Mouse (Mus musculus) neural tube, embryonic 15.5 days (tissue): ENCODE measurements around the gene Map4k3. TPM values are rescaled to one million over a fixed set of nuclear protein-coding genes. Genes with fewer than 3 reads are reported as not detected.

Source experiments
- ATAC-seq: fragments of 200-750 bp; cut with Nextera tagmentation; 2 replicates; pipeline ENCODE4 v1.8.0; 2017; ENCODE audit warnings: mild to moderate bottlenecking, moderate TSS enrichment, moderate library complexity; ENCODE audit not compliant: low FRiP score
- H3K27ac ChIP-seq: fragments of 300-500 bp; sonication (generic); replicated peaks from 2 replicates; pipeline ENCODE4 v1.5.1; 2015; ENCODE audit warnings: mild to moderate bottlenecking, inconsistent platforms
- H3K27me3 ChIP-seq: fragments of 300-500 bp; sonication (generic); replicated peaks from 2 replicates; pipeline ENCODE4 v1.6.1; 2015; ENCODE audit warnings: inconsistent platforms
- H3K36me3 ChIP-seq: fragments of 300-500 bp; sonication (generic); 2 replicates; pipeline ENCODE4 v1.6.1; 2015; ENCODE audit warnings: inconsistent platforms
- H3K4me1 ChIP-seq: fragments of 300-500 bp; sonication (generic); 2 replicates; pipeline ENCODE4 v1.6.1; 2015; ENCODE audit warnings: inconsistent platforms
- H3K4me2 ChIP-seq: fragments of 300-500 bp; sonication (generic); 2 replicates; pipeline ENCODE4 v1.6.1; 2015; ENCODE audit warnings: inconsistent platforms, mild to moderate bottlenecking, moderate library complexity
- H3K4me3 ChIP-seq: fragments of 300-500 bp; sonication (generic); replicated peaks from 2 replicates; pipeline ENCODE4 v1.5.1; 2015; ENCODE audit warnings: mild to moderate bottlenecking, inconsistent platforms
- H3K9ac ChIP-seq: fragments of 300-500 bp; sonication (generic); replicated peaks from 2 replicates; pipeline ENCODE4 v1.6.1; 2015; ENCODE audit warnings: mild to moderate bottlenecking, inconsistent platforms
- H3K9me3 ChIP-seq: fragments of 300-500 bp; sonication (generic); replicated peaks from 2 replicates; pipeline ENCODE4 v1.6.1; 2016; ENCODE audit warnings: inconsistent platforms
- WGBS: fragments of 180-500 bp; shearing (Covaris S2); methylation state at CpG from one replicate; pipeline ENCODE4 v1.1.7; 2015; ENCODE audit warnings: mixed read lengths; 5-methylcytosine and 5-hydroxymethylcytosine counted together
- polyA plus RNA-seq: library from polyadenylated mRNA; unstranded; fragments of >200 nt; fragmentation: Nextera tagmentation; extraction: Ambion mirVana; gene quantifications from 2 replicates; pipeline ENCODE4 v1.2.1, GENCODE M21; 2015

Gene Map4k3
- polyA plus RNA-seq, 1 experiment from 2014 or later: 22.0 TPM

GRCm38 (mm10) chr17:80646843-80647242 lies 81.4 kb downstream of the Map4k3 start:
- WGBS: 73% methylated on average over 5 of the region's 5 CpGs
- ATAC-seq: no peak
- no peak overlapping the region for H3K4me2 ChIP-seq
- H3K4me3 ChIP-seq: no peak overlapping the region
- H3K4me1 ChIP-seq: no peaks in the 10 kb centered on the region
- peaks cover 49% of the 10 kb centered on the region for H3K36me3 ChIP-seq
- no peaks in the 10 kb centered on the region for H3K27me3 ChIP-seq
- H3K9me3 ChIP-seq: no peaks in the 10 kb centered on the region
- H3K9ac ChIP-seq: no peak overlapping the region
- H3K27ac ChIP-seq: no peak overlapping the region

DNA sequence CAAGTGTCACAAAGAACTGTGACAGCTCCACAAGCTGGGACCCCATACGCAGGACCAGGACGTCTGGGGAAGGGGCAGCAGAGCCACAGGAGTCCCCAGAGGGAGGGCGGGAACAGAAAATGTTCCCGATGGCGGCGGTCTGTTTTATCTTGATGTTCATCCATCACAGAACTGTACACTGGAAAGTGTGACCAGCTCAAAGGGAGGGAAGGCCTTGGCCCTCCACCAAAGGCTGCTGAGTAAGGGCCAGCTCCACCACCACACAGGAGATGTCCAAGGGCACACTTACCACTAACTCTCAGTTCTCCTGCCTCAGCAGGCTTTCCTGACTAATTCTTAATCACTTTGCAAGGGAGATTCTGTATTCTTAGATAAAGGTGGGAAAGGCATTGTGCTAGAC lies 82.2 kb downstream of the Map4k3 start:
- no peak overlapping the region for H3K4me2 ChIP-seq
- no peak overlapping the region for H3K27ac ChIP-seq
- ATAC-seq: no peak
- no peaks in the 10 kb centered on the region for H3K9me3 ChIP-seq
- no peak overlapping the region for H3K9ac ChIP-seq
- no peak overlapping the region for H3K4me3 ChIP-seq
- no peaks in the 10 kb centered on the region for H3K4me1 ChIP-seq
- 80% methylated on average over 6 of the region's 6 CpGs for WGBS
- H3K27me3 ChIP-seq: no peaks in the 10 kb centered on the region
- peaks cover 45% of the 10 kb centered on the region for H3K36me3 ChIP-seq

DNA sequence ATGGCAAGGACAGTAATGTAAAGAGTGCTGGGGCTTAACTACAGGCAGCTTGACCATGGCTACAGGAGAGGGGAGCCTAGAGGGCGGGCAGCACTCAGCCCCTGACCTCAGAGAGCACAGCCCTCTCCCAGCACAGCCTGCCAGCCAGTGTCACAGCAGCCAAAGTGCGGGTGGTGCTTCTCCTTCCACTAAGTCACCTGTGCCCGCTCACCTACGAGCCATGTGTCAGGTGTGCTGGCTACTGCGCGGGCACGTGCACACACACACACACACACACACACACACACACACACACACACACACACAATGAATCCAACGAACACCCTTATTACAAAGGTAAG lies 82.6 kb downstream of the Map4k3 start:
- H3K9ac ChIP-seq: no peak overlapping the region
- no peaks in the 10 kb centered on the region for H3K27me3 ChIP-seq
- no peaks in the 10 kb centered on the region for H3K4me1 ChIP-seq
- no peak overlapping the region for H3K4me2 ChIP-seq
- H3K9me3 ChIP-seq: no peaks in the 10 kb centered on the region
- no peak overlapping the region for H3K27ac ChIP-seq
- WGBS: 99% methylated on average over 8 of the region's 8 CpGs
- no peak for ATAC-seq
- peaks cover 45% of the 10 kb centered on the region for H3K36me3 ChIP-seq
- no peak overlapping the region for H3K4me3 ChIP-seq

DNA sequence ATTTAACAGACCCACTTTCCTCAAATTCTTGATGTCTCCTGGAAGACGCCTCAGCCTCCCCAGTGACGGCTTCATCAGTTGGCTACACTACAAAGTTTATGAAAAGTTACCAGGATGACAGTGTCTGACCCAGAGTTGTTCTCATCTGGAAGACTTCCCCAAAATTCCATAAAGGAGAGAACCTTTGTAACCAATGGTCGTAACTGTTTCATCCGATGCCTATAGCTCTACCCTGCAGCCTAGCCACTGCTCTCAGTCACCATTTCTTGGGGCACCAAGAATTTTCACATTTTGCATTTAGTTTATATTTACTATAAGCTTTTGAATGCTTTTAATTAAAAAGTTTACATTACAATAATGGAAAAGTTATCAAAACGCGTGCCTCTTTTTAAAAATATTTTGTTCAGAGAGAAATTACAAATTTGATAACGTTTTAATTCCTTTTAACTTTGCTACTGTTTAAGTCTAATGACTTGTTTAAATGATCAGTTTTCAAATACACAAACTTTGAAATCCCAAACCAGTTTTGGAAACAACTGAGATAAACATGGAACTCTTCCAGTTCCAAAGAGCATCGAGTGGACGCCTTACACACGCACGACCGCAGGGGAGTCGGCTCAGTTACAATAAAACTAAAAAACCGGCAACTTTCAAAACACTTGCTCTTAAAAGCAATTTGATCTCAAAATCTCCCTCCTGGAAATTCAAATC lies 83.1 kb downstream of the Map4k3 start:
- 94% methylated on average over 14 of the region's 14 CpGs for WGBS
- no peak overlapping the region for H3K27ac ChIP-seq
- H3K9ac ChIP-seq: no peak overlapping the region
- H3K27me3 ChIP-seq: no peaks in the 10 kb centered on the region
- H3K4me1 ChIP-seq: no peaks in the 10 kb centered on the region
- H3K4me2 ChIP-seq: no peak overlapping the region
- H3K36me3 ChIP-seq: peaks cover 47% of the 10 kb centered on the region
- no peaks in the 10 kb centered on the region for H3K9me3 ChIP-seq
- no peak for ATAC-seq
- no peak overlapping the region for H3K4me3 ChIP-seq

DNA sequence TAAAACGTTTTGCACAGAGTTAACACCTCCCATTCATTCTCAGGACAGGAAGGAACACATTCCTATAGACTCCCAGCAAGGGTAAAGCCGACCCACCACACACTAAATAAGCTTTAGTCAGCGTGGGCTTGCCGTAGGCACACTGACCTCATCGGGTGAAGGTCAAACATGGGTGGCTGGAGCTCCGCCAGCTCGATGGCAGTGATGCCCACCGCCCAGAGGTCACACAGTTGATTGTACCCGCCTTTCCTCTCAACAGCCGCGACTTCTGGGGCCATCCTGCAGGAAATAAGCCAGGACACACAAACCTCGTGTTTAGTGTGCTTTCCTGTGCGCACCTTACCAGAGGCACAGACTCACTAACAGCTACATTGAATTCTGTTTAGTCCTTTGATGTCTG lies 83.7 kb downstream of the Map4k3 start:
- no peak overlapping the region for H3K4me2 ChIP-seq
- 75% methylated on average over 13 of the region's 13 CpGs for WGBS
- peaks cover 47% of the 10 kb centered on the region for H3K36me3 ChIP-seq
- no peak overlapping the region for H3K27ac ChIP-seq
- H3K27me3 ChIP-seq: no peaks in the 10 kb centered on the region
- H3K4me1 ChIP-seq: no peaks in the 10 kb centered on the region
- ATAC-seq: no peak
- H3K4me3 ChIP-seq: no peak overlapping the region
- no peak overlapping the region for H3K9ac ChIP-seq
- H3K9me3 ChIP-seq: no peaks in the 10 kb centered on the region

GRCm38 (mm10) chr17:80638121-80638520 lies 90.2 kb downstream of the Map4k3 start:
- no peak overlapping the region for H3K9ac ChIP-seq
- H3K36me3 ChIP-seq: peaks cover 28% of the 10 kb centered on the region
- no peak for ATAC-seq
- no peaks in the 10 kb centered on the region for H3K27me3 ChIP-seq
- H3K9me3 ChIP-seq: no peaks in the 10 kb centered on the region
- 66% methylated on average over 8 of the region's 8 CpGs for WGBS
- H3K4me2 ChIP-seq: no peak overlapping the region
- no peak overlapping the region for H3K4me3 ChIP-seq
- peaks cover 3% of the 10 kb centered on the region; the same call in 1 of the 2 replicates for H3K4me1 ChIP-seq
- no peak overlapping the region for H3K27ac ChIP-seq

- ATAC-seq: no peak
- Histone ChIP-seq H3K4me3 (no peak overlapping the region), H3K9me3 (no peaks in the 10 kb centered on the region), H3K4me1 (peaks cover 3% of the 10 kb centered on the region; the same call in 1 of the 2 replicates), H3K9ac (no peak overlapping the region), H3K27ac (no peak overlapping the region), H3K36me3 (peaks cover 33% of the 10 kb centered on the region), H3K4me2 (no peak overlapping the region), H3K27me3 (no peaks in the 10 kb centered on the region)
- WGBS: 87% methylated on average over 1 of the region's 1 CpGs
Observed at GRCm38 (mm10) chr17:80635794-80636193, 92.5 kb downstream of the Map4k3 start.

GRCm38 (mm10) chr17:80632846-80633245 lies 95.4 kb downstream of the Map4k3 start:
- no peak for ATAC-seq
- Histone ChIP-seq H3K9ac (no peak overlapping the region), H3K4me1 (no peaks in the 10 kb centered on the region; the same call in 1 of the 2 replicates), H3K27me3 (no peaks in the 10 kb centered on the region), H3K4me3 (no peak overlapping the region), H3K27ac (no peak overlapping the region), H3K36me3 (peaks cover 29% of the 10 kb centered on the region), H3K4me2 (no peak overlapping the region), H3K9me3 (no peaks in the 10 kb centered on the region)
- 92% methylated on average over 5 of the region's 5 CpGs for WGBS

GRCm38 (mm10) chr17:80632354-80632753 lies 95.9 kb downstream of the Map4k3 start:
- WGBS: 98% methylated on average over 4 of the region's 4 CpGs
- no peaks in the 10 kb centered on the region for H3K4me1 ChIP-seq
- no peak for ATAC-seq
- H3K4me3 ChIP-seq: no peak overlapping the region
- no peaks in the 10 kb centered on the region for H3K27me3 ChIP-seq
- H3K9ac ChIP-seq: no peak overlapping the region
- peaks cover 33% of the 10 kb centered on the region for H3K36me3 ChIP-seq
- H3K9me3 ChIP-seq: no peaks in the 10 kb centered on the region
- H3K4me2 ChIP-seq: no peak overlapping the region
- H3K27ac ChIP-seq: no peak overlapping the region

DNA sequence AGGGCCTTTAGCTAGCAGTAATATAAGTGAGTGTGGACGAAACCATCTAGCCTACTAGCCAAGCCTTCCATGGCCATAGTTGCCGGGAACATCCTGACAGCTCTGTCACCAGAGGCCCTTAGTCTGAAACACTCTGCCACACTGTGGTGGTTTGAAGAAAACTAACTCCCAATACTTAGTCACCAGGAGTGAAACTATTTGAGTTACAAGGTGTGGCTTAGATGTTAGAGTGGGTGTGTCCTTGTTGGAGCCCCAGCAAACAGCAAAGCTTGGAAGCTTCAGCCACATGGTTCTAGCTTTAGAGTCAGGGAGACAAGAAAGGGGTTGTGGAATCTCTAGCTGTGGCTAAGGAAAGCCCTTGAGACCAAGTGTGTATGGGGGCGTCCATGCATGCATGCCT lies 97.3 kb downstream of the Map4k3 start:
- 94% methylated on average over 3 of the region's 3 CpGs for WGBS
- Histone ChIP-seq H3K36me3 (peaks cover 34% of the 10 kb centered on the region), H3K9ac (no peak overlapping the region)

DNA sequence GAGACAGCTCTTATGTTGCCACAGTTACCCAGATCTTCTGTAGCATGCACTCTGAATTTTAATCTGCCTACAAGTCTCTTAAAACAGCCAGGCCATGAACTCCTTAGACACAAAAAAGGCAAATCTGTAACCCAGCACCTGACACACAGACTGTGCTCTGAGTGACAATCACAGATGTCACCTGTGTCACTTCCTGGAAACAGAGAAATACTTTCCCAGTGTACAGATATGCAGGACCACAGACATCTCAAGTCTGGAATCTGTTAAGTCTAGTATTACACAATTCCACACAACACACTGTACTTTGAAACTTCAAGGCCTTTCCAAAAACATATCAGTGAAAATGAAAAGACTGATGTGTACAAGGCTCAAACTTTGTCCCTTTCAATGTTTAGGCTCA lies 103.3 kb downstream of the Map4k3 start:
- Histone ChIP-seq H3K9ac (no peak overlapping the region), H3K4me1 (no peaks in the 10 kb centered on the region), H3K36me3 (peaks cover 9% of the 10 kb centered on the region; the same call in 1 of the 2 replicates), H3K27ac (no peak overlapping the region), H3K9me3 (no peaks in the 10 kb centered on the region), H3K4me2 (no peak overlapping the region), H3K4me3 (no peak overlapping the region), H3K27me3 (no peaks in the 10 kb centered on the region)
- no peak for ATAC-seq

More for the DNA sequence above, 97.3 kb downstream of the Map4k3 start:
- Histone ChIP-seq H3K4me2 (no peak overlapping the region), H3K9me3 (no peaks in the 10 kb centered on the region), H3K4me3 (no peak overlapping the region), H3K27ac (no peak overlapping the region), H3K27me3 (no peaks in the 10 kb centered on the region), H3K4me1 (no peaks in the 10 kb centered on the region)
- ATAC-seq: no peak

DNA sequence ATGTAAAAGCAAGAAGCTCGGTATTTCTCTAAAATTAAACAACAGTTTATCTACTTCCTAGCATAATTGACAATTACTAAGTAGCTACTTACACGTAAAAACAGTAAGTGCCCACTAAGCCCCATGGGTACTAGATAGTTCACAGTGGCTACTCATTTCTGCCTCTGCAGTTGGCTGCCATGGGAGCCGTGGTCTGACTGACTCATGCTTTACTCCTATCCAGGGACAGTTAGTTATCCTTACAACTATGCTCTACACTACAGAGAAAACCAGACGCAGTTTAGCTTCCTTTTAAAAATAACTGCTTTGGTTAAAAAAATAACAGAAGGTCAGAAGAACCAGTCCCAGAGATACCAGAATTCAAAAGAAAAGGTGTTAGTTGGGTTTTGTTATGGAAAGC lies 106.6 kb downstream of the Map4k3 start:
- Histone ChIP-seq H3K9ac (no peak overlapping the region), H3K27me3 (no peaks in the 10 kb centered on the region), H3K4me1 (peaks cover 9% of the 10 kb centered on the region; the same call in 1 of the 2 replicates), H3K36me3 (no peaks in the 10 kb centered on the region; the same call in 1 of the 2 replicates), H3K9me3 (no peaks in the 10 kb centered on the region), H3K4me2 (no peak overlapping the region), H3K27ac (no peak overlapping the region), H3K4me3 (no peak overlapping the region)
- 80% methylated on average over 4 of the region's 4 CpGs for WGBS
- ATAC-seq: no peak
